Mouse (Mus musculus) midbrain, postnatal 0 days (tissue): Measurements from ENCODE around the gene Crym. TPM values are rescaled to one million over a fixed set of nuclear protein-coding genes. Genes with fewer than 3 reads are reported as not detected.
A peak's percentile ranks its signal among the peaks of the same experiment; 100 is the strongest.

ENCODE experiments used
- ATAC-seq: fragments of 200-750 bp; cut with Nextera tagmentation; 2 replicates; pipeline ENCODE4 v1.8.0; 2017; ENCODE audit warnings: moderate number of reproducible peaks, mild to moderate bottlenecking, moderate TSS enrichment, moderate library complexity; ENCODE audit not compliant: low FRiP score
- DNase-seq: peaks from one replicate; pipeline ENCODE4 v3.0.0-alpha.2; 2015; ENCODE audit warnings: low spot score
- H3K27ac ChIP-seq: fragments of 300-500 bp; sonication (generic); 2 replicates; pipeline ENCODE4 v1.5.1; 2014; ENCODE audit warnings: low read depth, mild to moderate bottlenecking, low read length, mixed read lengths
- H3K27me3 ChIP-seq: fragments of 300-500 bp; sonication (generic); 2 replicates; pipeline ENCODE4 v1.6.1; 2014; ENCODE audit warnings: low read length, control low read depth, mixed read lengths; ENCODE audit not compliant: insufficient read depth
- H3K36me3 ChIP-seq: fragments of 300-500 bp; sonication (generic); 2 replicates; pipeline ENCODE4 v1.6.1; 2014; ENCODE audit warnings: low read length, control low read depth, mixed read lengths; ENCODE audit not compliant: insufficient read depth
- H3K4me1 ChIP-seq: fragments of 300-500 bp; sonication (generic); 2 replicates; pipeline ENCODE4 v1.6.1; 2014; ENCODE audit warnings: mild to moderate bottlenecking, control low read depth, antibody characterized with exemption, low read length, mixed read lengths; ENCODE audit not compliant: insufficient read depth
- H3K4me2 ChIP-seq: fragments of 300-500 bp; sonication (generic); 2 replicates; pipeline ENCODE4 v1.6.1; 2014; ENCODE audit warnings: low read depth, mild to moderate bottlenecking, low read length, mixed read lengths; ENCODE audit not compliant: poor library complexity, severe bottlenecking
- H3K4me3 ChIP-seq: fragments of 300-500 bp; sonication (generic); 2 replicates; pipeline ENCODE4 v1.5.1; 2014; ENCODE audit warnings: low read depth, mild to moderate bottlenecking, low read length, moderate library complexity
- H3K9ac ChIP-seq: fragments of 300-500 bp; sonication (generic); replicated peaks from 2 replicates; pipeline ENCODE4 v1.6.1; 2014; ENCODE audit warnings: mild to moderate bottlenecking, low read length, moderate library complexity, mixed read lengths; ENCODE audit not compliant: poor library complexity, severe bottlenecking
- H3K9me3 ChIP-seq: fragments of 300-500 bp; sonication (generic); 2 replicates; pipeline ENCODE4 v1.6.1; 2016; ENCODE audit warnings: low read length, control low read depth
- CTCF ChIP-seq: IDR thresholded peaks from 2 replicates; pipeline ENCODE4 v1.5.1; 2016; ENCODE audit warnings: antibody characterized with exemption, mild to moderate bottlenecking
- WGBS: fragments of 180-500 bp; shearing (Covaris S2); extraction: QIAGEN DNeasy Blood & Tissue Kit; methylation state at CpG from one replicate; pipeline ENCODE4 v1.1.7; 2014; 5-methylcytosine and 5-hydroxymethylcytosine counted together
- polyA plus RNA-seq: library from polyadenylated mRNA; unstranded; fragments of >200 nt; fragmentation: Nextera tagmentation; extraction: Ambion mirVana; gene quantifications from 2 replicates; pipeline ENCODE4 v1.2.1, GENCODE M21; 2015
- total RNA-seq: library from RNA; depleted of rRNA; stranded (reverse); fragments of >200 nt; gene quantifications from 2 replicates; pipeline ENCODE4 v1.2.3, GENCODE M21; 2014

Gene Crym
- total and polyA plus RNA-seq, 2 experiments from 2014 or later: 14.7 to 17.4 TPM

DNA sequence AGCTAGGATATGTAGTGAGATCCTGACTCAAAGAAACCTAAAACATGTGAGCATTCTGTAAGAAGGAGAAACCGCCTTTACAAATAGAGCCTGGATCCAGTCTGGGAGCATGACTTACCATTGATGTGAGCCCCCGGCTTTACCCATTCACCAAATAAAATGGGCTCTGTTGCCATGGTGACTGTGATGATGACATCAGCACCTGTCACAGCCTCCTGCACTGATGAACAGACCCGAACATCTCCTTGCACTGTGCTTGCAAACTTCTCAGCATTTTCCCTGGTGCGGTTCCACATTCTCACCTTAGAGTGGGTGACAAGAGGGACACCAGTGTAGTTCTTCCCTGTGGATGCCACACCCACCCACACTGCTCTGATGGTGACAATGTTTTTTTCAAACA is 6.7 kb downstream of the Crym start:
- 38% methylated on average over 4 of the region's 4 CpGs for WGBS
- Histone ChIP-seq H3K4me1 (no peaks in the 10 kb centered on the region), H3K9me3 (no peaks in the 10 kb centered on the region), H3K27me3 (peaks cover 6% of the 10 kb centered on the region; the same call in 1 of the 2 replicates), H3K4me2 (no peak overlapping the region), H3K9ac (no peak overlapping the region), H3K27ac (no peak overlapping the region), H3K36me3 (no peaks in the 10 kb centered on the region), H3K4me3 (no peak overlapping the region)
- ATAC-seq (peak; percentile 74), DNase-seq (peak; percentile 26)
- TF ChIP-seq CTCF: no peak

DNA sequence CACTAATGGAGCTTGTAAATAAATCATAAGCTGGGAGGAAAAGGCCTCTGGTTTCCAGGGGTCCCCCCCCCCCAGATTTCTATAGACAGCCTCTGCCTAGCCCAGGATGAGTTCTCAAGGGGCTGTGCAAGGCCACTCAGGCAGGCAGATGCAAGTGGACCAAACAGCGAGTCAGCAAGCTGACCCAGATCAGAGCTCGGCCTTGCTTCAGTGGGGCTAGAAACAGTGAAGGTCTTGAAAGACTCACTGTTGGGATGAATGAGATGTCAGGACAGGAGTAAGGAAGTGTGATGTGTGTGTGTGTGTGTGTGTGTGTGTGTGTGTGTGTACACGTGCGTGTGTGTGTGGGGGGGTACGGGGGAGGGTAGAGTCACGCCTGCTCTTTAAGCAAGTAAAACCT is 9.1 kb downstream of the Crym start:
- ATAC-seq: no peak
- Histone ChIP-seq H3K4me3 (no peak overlapping the region), H3K4me1 (no peaks in the 10 kb centered on the region), H3K9ac (no peak overlapping the region), H3K27me3 (no peaks in the 10 kb centered on the region), H3K27ac (no peak overlapping the region), H3K36me3 (no peaks in the 10 kb centered on the region), H3K9me3 (no peaks in the 10 kb centered on the region), H3K4me2 (no peak overlapping the region)
- TF ChIP-seq CTCF: no peak
- DNase-seq: no peak
- 82% methylated on average over 6 of the region's 6 CpGs for WGBS

DNA sequence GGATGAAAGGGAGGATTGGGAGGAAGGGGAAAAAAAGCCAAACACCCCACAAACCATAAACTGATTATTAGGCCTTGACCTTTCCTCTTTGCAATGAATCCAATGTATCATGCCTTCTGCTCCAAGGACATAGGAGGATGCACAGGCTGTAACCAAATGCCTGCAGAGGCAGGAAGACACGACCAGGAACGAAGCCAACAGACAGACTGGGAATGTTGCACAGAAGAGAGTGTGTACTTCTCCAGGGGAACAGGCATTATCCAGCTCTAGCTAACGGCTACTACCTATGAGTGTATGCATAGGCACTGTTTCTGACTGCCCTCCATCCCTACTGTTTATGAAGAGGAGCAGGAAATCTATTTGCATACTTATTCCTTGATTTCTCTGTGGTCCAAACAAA is 9.7 kb downstream of the Crym start:
- DNase-seq (no peak), ATAC-seq (no peak)
- Histone ChIP-seq H3K27me3 (no peaks in the 10 kb centered on the region), H3K4me1 (no peaks in the 10 kb centered on the region), H3K36me3 (no peaks in the 10 kb centered on the region), H3K4me3 (no peak overlapping the region), H3K9me3 (no peaks in the 10 kb centered on the region), H3K27ac (no peak overlapping the region), H3K9ac (no peak overlapping the region), H3K4me2 (no peak overlapping the region)
- TF ChIP-seq CTCF: no peak
- 58% methylated on average over 3 of the region's 3 CpGs for WGBS

DNA sequence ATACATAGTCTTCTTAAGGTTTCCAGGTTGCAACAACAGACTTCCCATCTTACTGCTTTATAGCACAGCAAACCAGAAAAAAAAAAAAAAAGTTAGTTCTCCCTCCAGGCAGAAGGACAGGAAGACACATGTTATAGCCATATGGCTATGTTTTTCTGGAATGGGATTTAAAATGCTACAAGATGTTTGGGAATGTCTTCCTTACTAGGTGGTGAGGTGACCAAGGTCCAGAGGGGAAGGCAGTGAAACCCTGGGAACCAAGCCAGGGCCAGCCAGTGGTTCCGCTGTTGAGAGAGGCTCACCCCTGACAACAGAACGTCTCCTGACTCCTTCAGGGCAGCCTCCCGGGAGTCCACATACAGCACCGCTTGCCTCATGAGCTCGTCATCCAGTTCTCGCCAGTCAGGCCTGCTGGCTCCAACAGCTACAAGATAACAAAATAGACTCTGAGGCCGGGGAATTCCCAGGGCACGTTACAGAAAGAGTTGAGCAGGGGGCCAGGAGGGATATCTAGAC is 11.7 kb downstream of the Crym start:
- ATAC-seq: no peak

DNA sequence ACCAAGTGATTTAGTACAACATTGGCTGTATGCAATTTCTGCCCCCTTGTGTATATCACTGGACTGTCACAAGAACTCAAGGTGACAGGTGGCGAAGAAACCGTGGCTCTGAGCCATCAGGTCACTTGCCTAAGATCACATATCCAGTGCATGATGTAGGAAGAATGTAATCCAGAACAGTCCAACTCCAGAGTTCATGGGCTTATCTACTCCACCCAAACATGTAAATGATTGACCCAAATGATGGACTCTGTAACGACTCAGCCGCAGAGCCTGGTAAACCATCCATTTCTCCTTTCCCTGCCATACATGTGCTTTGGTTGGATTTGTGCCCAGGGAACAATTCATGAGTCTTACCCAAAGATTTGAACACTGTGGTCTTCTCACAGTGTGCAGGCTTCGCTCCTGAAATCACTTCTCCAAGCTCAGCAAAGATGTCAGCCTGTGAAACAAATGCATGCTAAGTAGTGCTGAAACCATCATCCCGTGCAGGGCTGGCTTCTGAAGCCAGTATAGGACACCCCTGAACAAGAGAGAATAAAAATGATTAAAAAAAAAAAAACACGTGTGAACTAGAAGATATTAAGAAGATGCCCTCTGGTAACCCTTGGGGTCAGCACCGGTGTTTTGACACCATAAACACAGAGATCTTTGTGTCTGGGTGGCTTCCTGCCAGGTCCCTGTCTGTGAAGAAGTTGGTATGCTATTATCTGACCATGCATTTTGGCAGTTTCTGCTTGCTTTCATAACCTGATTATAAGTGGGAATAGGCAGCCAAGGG is 12.4 kb downstream of the Crym start:
- DNase-seq: no peak
- TF ChIP-seq CTCF: no peak

More for the DNA sequence above, 11.7 kb downstream of the Crym start:
- 54% methylated on average over 8 of the region's 8 CpGs for WGBS
- DNase-seq: no peak
- H3K4me3 ChIP-seq: no peak overlapping the region
- H3K27ac ChIP-seq: no peak overlapping the region
- H3K9me3 ChIP-seq: no peaks in the 10 kb centered on the region
- H3K4me1 ChIP-seq: no peaks in the 10 kb centered on the region
- no peak overlapping the region for H3K9ac ChIP-seq
- no peaks in the 10 kb centered on the region for H3K27me3 ChIP-seq
- H3K36me3 ChIP-seq: no peaks in the 10 kb centered on the region
- TF ChIP-seq CTCF: no peak
- no peak overlapping the region for H3K4me2 ChIP-seq

DNA sequence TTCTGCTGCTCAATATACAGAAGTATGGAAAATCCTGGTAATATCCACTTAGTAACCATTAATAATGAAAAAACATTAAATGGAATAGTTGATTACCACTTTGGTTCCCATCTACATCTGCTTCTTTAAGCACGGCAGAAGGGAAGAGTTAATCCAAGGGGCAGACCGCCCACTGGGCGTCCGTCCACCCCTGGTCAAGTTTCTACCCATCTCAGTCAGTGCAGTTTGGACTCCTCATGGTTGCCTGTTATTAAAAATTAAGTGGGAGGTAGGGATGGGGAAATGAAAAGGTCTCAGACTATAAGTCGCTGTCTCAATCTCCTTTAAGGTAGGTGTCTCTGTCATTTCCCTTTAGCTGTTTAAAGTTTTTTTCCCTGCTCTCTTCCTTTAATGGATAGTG is 13.0 kb downstream of the Crym start:
- H3K9me3 ChIP-seq: no peaks in the 10 kb centered on the region
- no peaks in the 10 kb centered on the region for H3K36me3 ChIP-seq
- WGBS: 88% methylated on average over 5 of the region's 5 CpGs
- H3K4me3 ChIP-seq: no peak overlapping the region
- no peak for TF ChIP-seq CTCF
- no peak overlapping the region for H3K9ac ChIP-seq
- H3K4me1 ChIP-seq: no peaks in the 10 kb centered on the region
- DNase-seq: no peak
- H3K27ac ChIP-seq: no peak overlapping the region
- no peak for ATAC-seq
- no peaks in the 10 kb centered on the region for H3K27me3 ChIP-seq
- H3K4me2 ChIP-seq: no peak overlapping the region

More for the DNA sequence above, 12.4 kb downstream of the Crym start:
- no peak for ATAC-seq
- Histone ChIP-seq H3K27me3 (no peaks in the 10 kb centered on the region), H3K27ac (no peak overlapping the region), H3K9me3 (no peaks in the 10 kb centered on the region), H3K4me3 (no peak overlapping the region), H3K36me3 (no peaks in the 10 kb centered on the region), H3K4me1 (no peaks in the 10 kb centered on the region), H3K4me2 (no peak overlapping the region), H3K9ac (no peak overlapping the region)
- WGBS: 73% methylated on average over 8 of the region's 8 CpGs
